Mouse (Mus musculus): ENCODE results near the gene Hcst.

Hcst gene

DNA sequence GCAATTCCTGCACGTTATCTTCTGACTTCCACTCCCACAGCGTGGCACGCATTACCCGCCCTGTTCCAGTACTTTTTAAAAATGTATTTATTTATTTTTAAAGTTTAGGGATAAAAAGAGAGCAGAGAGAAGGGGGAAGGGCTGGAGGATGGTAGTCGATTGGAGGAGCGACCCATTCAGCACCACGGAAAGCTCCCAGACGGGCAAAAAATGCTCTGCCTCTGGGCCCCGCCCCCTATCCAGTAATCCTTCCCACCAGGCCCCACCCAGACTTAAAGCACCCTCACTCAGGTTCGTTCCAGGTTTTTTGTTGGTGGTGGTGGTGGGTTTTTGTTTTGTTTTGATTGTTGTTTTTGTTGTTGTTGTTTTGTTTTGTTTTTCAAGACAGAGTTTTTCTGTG lies 14.6 kb upstream of the Hcst start:
- in situ Hi-C loops (cut with MboI, MseI): no loop called here

GRCm38 (mm10) chr7:30431793-30432192 lies 12.1 kb upstream of the Hcst start:
- in situ Hi-C loops (cut with MboI, MseI): no loop called here

DNA sequence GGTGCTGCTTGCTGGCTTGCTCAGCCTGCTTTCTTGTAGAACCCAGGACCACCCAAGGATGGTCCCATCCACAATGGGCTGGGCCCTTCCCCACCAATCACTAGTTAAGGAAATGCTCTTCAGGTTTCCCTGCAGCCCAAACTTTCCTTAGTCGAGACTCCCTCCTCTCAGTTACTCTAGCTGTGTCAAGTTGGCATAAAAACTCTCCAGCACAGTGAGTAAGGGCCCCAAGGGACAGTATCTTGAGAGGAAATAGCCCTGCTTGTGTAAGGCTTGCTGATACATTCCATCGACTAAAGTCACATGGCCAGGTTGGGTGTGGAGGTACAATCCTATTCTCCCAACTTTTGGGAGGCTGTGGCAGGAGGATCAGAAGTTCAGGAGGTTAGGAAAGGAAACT lies 10.5 kb upstream of the Hcst start:
- in situ Hi-C loops (cut with MboI, MseI): no loop called here

GRCm38 (mm10) chr7:30429327-30429726 lies 9.7 kb upstream of the Hcst start:
- in situ Hi-C loops (cut with MboI, MseI): no loop called here

DNA sequence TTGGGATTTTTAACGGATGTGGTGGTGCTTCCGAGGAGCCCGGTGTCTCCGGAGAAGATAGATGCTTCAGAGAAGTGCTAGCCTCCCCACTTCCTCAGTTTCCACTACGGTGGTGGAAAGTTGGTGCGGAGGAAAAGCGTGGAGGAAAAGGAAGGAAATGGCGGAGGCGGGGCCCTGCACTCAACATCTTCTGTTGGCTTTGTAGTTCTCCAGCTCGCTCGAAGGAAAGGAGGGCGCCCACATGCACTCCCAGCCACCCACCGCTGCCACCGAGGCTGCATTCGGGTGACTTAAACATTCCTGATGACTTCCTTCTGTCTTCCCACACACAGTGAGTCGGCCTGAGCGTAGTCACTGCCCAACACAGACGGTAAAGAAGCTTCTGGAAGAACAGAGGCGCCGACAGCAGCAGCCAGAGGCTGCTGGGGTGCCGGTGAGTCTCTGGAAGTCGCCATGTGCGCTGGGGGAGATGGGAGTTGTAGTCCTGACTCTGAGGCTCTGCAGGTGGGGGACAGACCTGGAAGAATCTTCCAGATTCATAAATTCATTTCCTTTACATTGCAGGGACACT lies 3.5 kb upstream of the Hcst start:
- in situ Hi-C loops (cut with MboI, MseI): no loop called here

- in situ Hi-C loops (cut with MboI, MseI): no loop called here
These were observed 2.9 kb upstream of the Hcst start for GRCm38 (mm10) chr7:30422560-30422959.

DNA sequence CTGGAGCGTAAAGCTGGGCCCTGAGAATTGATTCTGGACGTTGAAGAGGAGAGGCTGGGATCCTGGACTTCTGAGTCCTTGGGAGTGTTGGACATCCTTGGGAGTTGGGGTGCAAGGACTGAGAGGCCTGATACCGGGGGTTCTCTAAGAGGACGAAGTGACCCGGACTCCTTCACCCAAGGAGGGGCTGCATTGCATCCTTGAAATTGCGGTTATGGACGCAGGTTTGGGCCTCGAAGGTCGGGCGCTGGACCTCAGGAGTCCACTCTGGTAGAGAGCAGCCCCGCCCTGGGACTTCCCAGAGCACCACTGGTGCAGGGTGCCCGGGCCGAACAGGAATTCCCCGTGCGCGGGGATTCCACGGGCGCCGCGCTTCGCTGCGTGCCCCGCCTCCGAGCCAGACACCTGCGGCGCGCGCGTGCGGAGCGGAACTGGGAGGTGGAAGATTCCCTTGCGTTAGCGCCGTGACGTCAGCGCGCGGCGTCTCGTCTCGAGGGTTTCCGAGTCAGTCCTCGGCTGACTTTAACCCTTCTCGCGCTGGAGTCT lies 2.3 kb upstream of the Hcst start:
- in situ Hi-C loops (cut with MboI, MseI): no loop called here

DNA sequence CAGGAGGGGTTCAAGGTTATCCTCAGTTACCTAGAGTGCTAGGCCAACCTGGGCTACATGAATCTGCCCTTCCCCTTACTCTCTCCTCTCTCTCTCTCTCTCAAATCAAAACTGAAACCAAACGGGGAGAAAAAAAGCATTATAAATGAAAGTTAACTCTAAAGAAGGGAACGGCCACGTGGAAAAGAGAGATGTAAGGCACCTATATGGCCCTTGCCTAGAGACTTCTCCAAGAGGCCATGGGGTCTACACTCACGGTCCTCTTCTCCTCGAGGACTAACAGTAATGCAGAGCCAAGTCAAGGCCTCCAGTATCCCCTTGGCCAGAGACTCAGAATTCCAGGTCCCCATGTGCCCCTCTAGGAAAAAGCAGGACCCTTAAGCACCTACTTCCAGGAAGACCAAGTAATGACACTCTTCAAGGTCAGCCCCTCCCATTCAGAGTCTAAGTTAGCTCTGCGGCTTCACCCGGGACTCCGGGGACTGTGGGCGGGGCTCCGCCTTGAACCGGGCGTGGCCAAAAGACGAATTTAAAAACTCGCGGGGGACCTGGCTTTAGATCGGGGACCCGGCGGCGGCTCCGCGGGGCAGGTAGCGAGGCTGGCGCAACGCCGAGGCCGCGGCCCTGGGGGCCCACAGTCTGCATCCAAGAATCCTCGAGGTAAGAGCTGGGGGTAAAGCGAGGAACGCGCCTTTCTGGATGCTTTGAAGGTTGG lies 1.7 kb upstream of the Hcst start, which contains the start of gene Nfkbid:
Nfkbid (plus strand) TSS at position 558 of the 715 bp plus-strand sequence.
- in situ Hi-C loops (cut with MboI, MseI): no loop called here

DNA sequence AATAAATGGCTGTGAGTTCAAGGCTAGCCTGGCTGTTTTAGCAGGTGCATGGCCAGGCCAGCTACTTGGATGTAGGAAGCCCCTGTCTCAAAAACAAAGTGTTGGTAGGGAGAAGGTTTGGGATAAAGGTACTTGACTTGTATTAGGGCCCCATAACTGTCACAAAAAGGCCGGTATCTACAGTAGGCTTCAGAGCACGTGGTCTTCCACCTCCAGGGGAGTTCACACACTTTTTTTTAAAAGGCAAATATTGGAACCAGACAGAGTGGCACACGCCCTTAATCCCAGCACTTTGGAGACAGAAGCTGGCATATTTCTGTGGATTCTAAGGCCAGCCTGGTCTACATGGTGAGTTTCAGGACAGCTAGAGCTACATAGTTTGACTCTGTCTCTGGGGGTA lies 1.0 kb upstream of the Hcst start:
- in situ Hi-C loops (cut with MboI, MseI): no loop called here

DNA sequence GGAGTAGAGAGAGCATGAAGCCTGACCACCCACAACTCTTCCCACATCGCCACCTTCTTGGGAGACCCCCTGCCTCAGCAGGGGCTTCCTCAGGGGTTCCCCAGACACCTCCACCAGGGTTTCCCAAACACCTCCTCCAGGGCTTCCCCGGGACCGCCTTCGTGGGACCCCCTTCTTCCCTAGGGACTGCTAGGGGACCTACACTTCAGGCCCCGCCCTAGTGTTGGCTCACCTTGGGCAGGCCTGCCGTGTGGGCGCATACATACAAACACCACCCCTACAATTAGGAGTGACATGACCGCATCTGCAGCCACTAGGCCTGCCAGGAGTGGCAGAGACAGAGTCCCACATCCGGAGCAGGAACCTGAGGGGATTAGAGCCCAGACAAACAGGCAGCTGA lies 1.8 kb downstream of the Hcst start:
- in situ Hi-C loops (cut with MboI, MseI): no loop called here

- in situ Hi-C loops (cut with MboI, MseI): no loop called here
These were observed 6.1 kb downstream of the Hcst start, which contains the start of gene Tyrobp for GRCm38 (mm10) chr7:30413596-30413995. Gene Tyrobp (plus strand): TSS chr7:30413760.

DNA sequence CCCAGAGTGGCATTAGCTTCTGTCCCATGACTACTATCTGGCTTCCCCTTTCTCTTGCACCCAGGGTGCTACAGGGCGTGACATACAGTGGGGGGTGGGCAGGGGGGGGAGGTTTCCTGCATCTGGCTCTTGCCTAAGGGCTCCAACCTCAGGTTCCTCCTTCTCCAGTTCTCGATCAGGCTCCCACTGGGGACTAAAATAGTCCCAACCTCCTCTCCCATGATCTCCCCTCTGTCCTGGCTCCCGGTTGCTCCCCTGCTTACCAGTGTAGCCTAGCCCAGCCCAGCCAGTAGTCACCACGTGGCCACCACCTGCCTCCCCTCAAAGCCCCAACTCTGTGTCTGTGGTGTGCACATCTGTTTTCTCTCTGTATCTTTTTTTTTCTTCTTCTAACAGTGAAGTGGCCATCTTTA lies 6.9 kb downstream of the Hcst start:
- in situ Hi-C loops (cut with MboI, MseI): no loop called here

DNA sequence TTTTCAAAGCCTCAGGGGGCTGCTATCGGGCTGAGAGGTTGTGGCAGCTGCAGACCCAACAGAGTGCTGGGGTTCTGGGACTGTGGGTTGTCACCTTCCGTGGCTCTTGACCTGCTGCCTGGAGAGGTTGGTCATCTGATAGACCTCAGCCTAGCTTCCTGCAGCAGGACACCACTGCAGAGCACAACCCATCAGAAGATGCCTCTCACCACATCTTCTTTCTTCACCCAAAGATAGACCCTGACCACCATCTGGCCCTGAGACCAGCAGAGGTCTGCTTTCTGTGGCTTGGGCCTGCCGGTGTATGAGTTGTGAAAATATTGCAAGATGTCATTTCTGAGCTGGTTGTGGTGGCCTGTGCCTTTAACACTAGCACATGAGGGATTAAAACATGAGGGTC lies 8.6 kb downstream of the Hcst start:
- in situ Hi-C loops (cut with MboI, MseI): no loop called here

- in situ Hi-C loops (cut with MboI, MseI): no loop called here
These were observed 9.9 kb downstream of the Hcst start for GRCm38 (mm10) chr7:30409789-30410188.

- in situ Hi-C loops (cut with MboI, MseI): no loop called here
These were observed 11.0 kb downstream of the Hcst start for GRCm38 (mm10) chr7:30408639-30409038.

DNA sequence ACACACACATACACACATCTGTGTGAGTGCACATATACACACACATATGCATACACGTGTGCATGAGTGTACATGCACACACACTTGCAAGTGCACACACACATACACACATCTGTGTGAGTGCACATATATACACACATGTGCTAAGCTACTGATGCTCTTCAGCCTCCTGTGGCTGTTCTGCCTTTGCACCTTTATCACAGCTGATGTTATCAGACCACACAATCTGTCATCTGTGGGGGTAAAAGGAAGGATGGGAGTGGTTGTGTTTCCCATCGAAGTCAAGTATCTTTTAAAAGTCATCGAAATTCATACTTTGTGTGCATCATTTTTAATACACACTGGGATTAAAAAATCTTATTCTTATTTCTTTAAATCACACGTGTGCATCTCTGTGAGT lies 17.3 kb downstream of the Hcst start:
- in situ Hi-C loops (cut with MboI, MseI): no loop called here

- in situ Hi-C loops (cut with MboI, MseI): no loop called here
These were observed 20.0 kb downstream of the Hcst start for GRCm38 (mm10) chr7:30399671-30400070.

DNA sequence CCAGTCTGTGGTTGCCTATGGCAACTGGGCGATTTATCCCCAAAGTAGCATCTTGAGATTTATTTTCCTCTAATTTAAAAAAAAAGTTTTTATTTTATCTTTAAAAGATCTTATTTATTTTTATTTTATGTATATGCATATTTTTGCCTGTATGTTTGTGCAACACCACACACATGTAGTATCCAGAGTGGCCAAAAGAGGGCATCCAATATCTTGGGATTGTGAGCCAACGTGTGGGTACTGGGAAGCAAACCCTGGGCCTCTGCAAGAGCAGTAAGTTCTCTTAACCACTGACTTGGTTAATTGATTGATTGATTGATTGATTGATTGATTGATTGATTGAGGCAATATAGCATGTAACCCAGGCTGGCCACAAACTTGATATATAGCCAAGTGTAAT lies 24.8 kb downstream of the Hcst start:
- in situ Hi-C loops (cut with MboI, MseI): no loop called here

DNA sequence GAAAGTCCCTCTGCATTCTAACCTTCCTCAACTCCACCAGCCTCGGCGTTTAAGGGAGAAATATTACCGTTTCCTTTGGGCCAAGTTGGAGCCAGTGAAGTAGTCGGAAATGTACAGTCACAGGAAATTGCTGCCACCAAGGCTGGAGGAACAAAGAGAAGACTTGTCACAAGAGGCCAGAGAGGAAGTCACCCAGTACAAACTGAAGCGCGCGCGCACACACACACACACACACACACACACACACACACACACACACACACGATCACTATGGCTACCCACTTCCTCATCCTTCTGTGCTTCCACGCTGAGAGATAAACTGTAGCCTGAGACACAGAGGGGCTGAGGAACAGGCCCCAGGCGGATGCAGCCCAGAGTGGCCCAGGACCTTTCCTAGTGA lies 25.3 kb downstream of the Hcst start:
- in situ Hi-C loops (cut with MboI, MseI): no loop called here

DNA sequence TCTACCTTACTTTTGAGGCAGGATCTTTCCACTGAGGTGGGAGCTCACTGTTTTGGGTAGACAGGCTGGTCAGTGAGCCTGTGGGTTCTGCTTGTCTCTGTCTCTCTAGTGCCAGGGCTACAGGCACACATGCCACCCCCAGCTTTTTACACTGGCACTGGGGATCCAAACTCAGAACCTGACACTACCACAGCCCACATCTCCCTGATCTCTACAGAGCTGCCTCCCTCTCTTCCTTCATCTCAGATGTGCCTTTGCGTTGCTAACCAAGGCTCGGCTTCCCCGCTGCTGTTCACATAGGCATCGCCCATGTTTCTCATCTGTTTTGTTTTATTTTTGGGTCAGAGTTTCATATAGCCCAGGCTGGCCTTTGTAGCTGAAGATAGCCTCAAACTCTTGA lies 26.0 kb downstream of the Hcst start:
- in situ Hi-C loops (cut with MboI, MseI): no loop called here

DNA sequence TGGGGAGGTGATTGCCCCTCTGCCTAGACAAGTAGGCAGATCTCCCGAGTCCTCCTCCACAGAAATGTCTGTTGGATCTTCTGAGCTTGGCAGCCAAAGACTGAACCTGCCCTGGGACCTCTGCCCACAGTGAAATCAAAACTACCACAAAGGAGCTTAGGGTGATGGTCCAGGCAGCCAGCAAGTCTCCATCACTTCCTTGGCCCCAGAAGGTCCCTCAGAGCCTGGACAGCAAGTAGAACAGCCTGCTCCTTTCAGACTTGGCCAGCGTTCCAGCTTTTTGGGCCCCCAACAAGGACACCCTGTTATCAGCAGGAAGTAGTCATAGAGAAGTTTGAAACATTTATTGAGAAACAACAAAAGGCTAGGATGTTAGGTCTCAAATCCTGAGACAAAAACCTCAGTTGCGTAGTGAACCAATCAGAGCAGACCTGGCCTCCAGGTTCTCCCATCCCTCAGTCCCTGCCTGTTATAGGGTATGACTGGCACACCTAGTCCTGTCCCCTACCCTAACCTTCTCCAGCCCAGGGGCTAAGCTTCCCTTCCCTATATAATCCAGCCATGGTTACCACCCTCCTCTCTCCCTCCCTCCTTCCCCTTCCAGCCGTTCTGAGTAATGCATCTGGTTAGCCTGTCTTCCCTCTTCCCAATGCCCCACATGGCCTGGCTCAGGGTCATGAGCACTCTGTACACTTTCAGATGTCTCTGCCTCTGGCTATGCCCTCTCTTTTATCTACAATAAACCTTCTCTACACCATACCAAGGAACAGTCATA lies 26.7 kb downstream of the Hcst start:
- in situ Hi-C loops (cut with MboI, MseI): no loop called here

GRCm38 (mm10) chr7:30384106-30384505 lies 35.5 kb downstream of the Hcst start:
- in situ Hi-C loops (cut with MboI, MseI): no loop called here

GRCm38 (mm10) chr7:30380061-30380460 lies 39.6 kb downstream of the Hcst start:
- in situ Hi-C loops (cut with MboI, MseI): no loop called here
